Mouse (Mus musculus) regulatory T cell (primary cell): ENCODE measurements around the gene Klc1.

Source experiments
- in situ Hi-C: fragments of 300-600 bp; cut with MboI, MseI; formaldehyde crosslinking; loops from one replicate; pipeline ENCODE4 v1.15.1; 2025; ENCODE audit warnings: high pct_unique_total_duplicates

The Klc1 gene

DNA sequence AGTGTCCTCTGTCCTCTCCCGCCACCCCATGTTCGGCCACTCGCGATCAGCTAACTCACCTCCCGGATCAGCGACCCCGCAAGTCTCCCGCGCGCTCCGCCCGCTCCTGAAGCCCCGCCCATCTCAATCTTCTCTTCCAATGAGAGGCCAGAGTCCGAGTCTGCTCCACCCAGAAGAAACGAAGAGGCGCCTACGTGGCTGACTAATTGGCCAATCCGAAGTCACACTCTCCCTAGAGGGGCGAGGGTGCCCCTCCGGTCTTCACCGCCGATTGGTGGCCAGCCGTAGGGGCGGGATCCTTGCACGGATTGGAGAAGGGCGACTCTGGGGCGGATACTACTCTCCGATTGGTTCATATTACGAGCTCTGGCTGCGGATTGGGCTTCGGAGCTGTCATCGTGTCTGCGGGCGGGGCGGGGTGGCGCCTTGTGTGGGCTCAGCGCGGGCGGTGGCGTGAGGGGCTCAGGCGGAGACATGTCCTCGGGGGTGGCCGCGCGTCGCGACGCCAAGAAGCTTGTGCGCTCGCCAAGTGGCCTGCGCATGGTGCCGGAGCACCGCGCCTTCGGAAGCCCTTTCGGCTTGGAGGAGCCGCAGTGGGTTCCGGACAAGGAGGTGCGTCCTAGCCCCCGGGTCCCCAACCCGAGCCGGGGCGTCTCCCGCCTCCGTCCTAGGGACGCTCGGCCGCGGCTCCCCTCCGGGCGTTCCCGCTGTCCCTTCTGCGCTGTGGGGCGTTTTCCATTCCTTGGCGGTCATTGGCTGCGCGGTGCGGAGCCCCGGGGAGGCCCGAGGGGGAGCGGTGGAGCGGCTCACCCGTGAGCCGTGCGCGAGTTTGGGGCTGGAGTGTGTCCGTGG, 55.3 kb downstream of the Klc1 start, which contains the start of the genes Xrcc3 and Zfyve21:
Gene Xrcc3 (minus strand): TSS at position 108 of the 852 bp plus-strand sequence.
Gene Zfyve21 (plus strand): TSS at position 405 of the 852 bp plus-strand sequence.
- in situ Hi-C loops: no loop called here

DNA sequence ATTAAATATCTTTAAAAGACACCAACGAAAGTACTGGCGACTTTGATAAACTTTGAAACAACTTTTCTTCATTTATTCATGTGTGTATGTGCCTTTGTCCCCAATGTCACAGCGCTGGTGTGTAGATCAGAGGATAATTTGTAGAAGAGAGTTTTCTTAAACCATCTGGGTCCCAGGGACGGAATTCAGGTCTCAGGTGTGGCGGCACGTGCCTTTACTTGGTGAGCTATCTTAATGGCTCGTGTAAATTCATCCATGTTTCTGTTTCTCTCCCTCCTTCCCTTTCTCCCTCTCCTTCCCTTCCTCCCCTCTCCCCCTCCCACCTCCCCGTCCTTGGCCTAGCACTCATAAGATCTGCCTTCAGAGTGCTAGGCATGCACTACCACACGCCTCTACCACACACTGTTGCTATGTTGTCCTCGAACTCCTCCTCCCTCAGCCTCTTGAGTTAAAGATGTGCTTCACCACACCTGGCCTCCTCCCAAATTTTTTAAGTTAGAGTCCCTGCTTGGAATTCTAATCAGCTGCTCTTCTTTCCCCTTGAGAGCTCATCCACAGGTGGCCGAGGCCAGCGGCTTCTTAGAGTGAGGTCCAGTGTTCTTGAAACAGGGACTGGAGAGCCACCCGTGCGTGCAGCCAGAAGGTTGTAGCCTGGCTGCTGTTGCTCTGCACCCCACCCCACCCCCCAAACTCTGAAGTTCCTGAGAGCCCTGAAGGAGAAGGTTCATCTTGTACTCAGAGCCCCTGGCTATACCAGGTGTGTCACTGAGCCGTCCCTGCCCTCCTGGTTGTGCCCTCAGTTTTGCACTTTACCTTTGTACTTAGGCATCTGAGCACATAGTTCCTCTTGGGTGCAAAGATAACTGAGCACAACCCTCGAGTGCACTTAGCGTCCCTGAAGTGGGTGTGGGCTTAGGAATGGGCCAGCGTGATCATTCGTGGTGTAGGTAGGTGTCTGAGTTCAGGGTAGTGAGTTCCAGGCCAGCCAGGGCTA, 56.4 kb downstream of the Klc1 start:
- in situ Hi-C loops: no loop called here

DNA sequence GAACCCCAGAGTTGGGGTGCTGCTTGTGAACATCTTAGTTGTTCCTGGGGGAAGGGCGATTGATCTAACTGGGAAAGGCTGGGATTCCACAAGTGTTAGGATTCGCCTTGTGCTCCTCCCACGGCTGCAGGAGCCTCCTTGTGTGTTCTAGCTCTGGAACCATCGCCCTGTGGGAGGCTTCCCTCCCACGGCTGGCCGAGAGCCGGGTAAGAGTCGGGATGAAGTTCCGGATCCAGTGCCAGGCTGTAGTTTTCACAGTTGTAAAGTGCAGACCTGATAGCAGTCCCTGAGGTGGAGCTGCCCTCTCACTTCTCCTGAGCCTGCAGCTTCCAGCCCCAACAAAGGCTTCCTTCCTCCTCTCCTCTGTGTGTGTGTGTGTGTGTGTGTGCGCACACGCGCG, 57.9 kb downstream of the Klc1 start:
- in situ Hi-C loops: no loop called here

DNA sequence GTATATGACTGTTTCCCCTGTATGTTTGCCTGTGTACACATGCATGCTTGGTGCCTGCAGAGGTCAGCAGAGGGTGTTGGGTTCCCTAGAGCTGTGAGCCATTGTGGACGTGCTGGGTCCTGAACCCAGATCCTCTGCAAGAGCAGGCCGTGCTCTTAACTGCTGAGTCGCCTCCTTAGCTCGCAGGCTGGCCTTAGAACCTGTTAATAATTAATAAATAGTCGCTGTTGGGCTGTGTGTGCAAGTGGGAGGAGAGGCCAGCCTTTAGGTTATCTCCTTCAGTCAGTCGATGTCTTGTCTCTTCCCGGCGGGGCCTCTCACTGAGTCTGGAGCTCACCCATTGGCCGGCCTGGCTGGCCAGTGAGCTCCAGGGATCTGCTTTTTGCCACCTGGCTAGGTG, 58.3 kb downstream of the Klc1 start:
- in situ Hi-C loops: no loop called here

DNA sequence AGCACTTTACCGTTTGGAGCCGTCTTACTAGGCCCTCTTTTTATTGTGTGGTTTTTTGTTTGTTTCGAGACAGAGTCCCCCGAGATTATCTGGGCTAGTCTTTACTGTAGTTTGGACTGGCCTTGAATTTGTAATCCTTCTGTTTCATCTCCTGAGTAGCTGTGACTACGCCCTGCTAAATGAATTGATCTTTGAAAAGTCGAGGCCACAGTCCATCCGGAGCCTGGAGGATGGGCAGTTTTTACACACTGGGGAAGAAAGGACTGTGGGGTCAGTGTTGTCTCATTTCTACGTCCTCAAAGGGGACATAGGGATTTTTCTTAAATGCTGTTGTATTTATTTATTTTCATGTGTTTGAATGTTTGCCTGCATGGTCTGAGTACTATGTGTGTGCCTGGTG, 59.3 kb downstream of the Klc1 start:
- in situ Hi-C loops: no loop called here

DNA sequence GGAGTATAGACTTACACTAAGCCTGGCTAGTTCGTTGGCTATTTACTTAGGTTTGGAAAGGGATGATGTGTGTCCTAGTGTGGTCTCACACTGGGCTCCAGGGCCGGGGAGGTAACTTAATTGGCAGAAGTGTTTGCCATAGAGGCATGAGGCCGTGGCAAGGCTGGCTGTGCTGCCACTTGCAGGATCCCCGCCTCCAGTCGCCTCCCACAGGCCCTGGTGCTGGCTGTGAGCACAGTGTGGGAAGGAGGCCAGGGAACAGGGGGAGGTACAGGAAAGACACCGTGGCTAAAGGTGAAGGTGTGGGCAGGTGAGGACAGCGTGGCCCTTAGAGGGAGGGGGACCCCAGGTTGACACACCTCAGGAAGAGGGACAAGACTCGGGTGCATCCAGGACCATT, 61.3 kb downstream of the Klc1 start:
- in situ Hi-C loops: no loop called here

DNA sequence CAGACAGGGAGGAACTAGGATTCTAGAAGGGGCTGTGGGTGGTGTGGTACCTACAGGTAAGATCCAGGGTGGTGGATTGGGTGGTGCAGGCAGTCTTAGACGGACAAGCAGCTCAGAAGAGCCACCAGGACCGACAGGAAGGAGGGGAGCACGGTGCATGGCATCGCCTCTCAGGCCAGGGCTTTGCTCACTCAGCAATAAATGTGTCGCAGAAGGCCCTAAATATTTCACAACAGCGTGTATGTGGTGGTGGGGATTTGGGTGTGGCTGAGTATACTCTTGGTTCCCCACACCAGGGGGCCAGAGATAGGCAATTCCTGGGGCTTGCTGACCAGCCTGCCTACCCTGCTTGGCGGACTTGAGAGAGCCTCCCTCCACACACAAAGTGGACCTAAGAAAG, 62.1 kb downstream of the Klc1 start:
- in situ Hi-C loops: no loop called here

DNA sequence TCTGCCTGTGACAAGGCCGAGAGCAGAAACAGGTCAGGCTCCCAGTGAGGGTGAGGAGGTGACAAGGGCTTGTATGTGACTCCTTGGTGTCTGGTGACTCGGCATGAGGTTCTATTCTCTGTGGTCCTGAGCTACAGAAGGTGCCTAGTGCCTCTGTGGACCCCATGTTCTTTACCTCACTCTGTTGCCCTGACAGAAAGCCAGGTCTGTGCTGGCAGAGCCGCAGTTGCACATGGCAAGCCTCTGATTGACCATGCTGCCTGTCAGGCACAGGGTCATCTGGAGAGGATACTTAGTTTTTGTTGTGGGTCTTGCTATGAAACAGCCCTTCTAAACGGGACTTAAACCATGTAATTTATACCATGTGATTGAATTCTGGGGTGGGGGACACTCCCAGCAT, 63.3 kb downstream of the Klc1 start:
- in situ Hi-C loops: no loop called here

DNA sequence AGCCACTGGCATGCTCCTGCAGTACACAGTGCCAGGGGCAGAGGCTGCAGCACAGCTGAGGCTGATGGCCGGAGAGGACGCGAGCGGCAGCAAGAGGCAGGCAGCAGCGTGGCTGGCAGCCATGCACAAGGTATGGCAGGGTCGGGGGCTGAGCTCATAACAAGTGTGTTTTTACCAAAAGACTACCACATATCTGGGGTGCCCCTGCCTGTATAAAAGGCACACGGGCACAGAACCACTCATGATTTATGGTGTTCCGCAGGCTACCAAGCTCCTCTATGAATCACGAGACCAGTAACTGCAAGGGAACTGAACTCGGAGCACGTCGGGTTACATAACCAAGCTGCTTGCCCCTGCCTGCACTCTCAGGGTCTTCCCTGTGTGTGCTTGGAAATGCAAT, 68.9 kb downstream of the Klc1 start:
- in situ Hi-C loops: no loop called here

DNA sequence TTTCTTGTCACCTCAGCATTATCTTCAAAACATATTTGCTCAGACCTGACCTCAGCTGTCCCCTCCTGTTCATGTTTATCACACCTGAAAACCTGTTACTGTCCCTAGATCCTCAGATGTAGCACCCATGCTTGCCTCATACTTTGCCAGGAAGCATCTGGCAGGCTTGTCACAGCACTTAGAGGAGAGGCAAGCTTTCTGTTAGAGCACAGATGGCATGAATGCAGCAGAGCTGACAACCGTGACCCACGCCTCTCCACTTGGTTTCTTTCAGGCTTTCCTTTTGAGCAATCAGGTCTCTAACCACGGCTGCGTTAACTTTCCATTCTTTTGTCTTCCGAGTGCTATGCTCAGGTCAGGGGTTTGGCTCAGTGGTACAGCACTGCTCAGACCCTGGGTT, 70.8 kb downstream of the Klc1 start:
- in situ Hi-C loops: no loop called here

DNA sequence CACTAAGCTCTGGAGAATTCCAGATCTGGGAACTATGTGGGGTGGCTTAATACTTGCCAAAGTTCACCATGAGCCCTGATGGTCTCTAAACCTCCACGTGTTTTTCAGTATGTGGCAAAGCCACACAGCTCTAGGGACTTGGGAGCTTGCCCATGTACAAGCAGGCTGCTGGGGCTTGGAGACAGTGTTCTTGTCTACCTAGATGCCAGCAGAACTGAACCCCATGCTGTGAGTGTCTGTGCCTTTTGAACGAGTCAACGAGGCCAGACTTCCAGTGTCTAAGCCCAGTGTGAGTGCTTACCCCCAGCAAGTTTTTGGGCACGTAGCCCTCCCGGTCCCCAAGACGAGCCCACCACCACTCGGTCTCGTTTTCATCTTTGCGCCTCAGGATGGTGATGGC, 71.3 kb downstream of the Klc1 start:
- in situ Hi-C loops: no loop called here

DNA sequence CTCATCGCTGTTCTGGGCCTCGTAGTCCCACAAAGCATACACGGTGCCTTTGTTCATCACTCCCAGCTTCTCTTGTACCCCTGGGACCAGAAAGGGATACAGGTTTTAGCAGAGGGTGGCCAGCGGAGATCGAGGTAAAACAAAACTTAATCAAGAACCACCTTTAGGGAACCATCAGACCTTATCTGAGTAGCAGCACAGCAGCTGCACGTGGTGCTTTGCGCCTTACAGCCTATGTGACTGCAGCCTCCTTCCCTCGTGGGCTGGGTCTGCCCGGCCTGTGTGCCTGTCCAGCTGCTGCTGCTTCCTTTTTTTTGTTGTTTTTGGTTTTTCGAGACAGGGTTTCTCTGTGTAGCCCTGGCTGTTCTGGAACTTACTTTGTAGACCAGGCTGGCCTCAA, 71.7 kb downstream of the Klc1 start:
- in situ Hi-C loops: no loop called here

DNA sequence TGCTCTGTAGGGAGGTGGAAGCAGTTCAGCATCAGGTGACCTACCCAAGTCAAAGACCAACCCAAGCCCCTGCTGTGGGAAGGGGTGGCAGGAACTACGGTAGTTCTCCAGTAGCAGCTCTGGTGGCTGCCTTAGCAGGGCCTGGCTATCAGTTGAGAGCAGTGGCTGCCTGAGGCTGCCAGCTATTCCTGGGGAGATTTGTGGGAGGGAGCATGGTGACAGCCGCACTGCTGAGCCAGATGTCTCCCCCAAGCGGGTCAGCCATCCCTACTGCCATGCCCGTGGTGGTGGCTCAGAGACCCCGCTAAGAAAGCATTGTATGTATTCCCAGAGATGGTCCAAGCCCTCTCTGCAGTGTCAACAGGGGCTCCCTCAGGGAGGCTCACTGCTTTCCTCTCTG, 74.0 kb downstream of the Klc1 start:
- in situ Hi-C loops: no loop called here

DNA sequence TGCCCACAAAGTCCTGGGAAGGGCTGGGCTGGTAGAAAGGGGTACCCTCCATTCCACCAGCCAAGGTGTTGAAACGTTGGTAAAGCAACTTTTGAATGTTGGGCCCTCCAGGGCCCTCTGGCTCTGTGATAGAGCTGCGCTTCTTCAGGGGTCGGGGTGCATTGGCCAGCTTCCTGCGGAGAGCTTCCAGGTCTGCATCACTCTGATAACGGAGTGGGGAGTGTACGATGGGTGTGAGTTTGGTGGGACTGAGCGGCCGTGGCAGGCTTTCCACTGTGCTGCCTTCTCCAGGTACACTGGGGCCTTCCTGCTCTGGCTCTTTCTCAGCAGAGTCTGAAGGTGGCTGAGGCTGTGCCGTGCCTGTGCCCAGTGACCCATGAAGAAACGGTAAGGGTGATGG, 74.8 kb downstream of the Klc1 start:
- in situ Hi-C loops: no loop called here

DNA sequence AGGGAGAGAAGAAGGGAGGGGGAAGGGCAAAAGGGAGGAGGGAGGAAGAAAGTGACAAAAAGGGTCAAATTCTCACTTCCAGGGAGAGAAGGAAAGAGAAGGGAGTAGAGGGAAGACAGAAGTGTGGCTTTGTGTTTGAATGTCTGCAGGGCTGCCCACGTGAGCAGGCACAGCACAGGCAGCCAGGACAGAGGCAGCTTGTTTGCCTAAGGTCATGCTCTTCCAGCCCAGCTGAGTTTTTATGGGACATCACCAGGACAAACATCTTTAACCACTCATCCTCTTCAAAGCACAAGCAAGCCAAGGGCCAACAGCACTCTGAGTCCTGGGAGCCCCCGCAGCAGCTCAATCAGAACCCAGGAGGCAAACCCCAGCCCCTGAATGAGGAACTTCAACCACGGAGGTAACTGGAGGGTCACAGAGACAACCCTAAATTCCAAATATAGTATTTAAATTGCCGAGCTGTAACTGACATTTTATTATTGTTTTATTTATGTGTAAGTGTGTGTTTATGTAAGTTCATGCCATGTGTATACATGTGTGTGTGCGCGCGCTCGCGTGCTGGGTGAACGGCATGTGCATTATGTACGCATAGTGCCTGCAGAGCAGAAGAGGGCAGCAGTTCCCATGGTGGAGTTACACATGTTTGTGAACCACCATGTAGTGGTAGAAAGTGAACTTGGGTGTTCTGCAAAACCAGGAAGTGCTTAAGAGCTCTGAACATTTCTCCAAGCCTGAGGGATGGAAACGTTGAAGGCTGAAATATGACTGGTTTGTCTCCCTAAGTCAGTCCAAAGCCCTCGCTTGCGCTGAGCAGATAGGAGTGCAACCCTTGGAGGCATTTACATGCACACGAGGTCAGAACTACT, 84.2 kb downstream of the Klc1 start:
- in situ Hi-C loops: no loop called here

DNA sequence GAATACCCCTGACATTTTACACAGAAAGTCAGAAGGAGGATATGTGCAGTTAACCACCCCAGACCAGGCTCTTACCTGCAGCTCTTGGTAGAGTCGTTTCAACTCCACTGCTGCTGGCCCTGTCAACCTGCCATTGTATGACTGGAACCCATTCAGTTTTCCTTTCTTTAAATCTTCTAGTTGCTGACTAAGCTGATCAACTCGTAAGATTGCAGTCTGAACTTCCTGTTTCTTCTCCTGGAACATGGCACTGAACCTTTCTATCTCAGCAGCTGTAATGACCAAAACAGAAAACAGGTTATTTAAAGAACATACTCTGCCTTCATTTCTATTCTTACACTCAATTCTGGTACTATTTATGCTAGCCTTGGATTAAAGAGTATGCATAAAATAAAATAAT, 84.8 kb downstream of the Klc1 start:
- in situ Hi-C loops: no loop called here

DNA sequence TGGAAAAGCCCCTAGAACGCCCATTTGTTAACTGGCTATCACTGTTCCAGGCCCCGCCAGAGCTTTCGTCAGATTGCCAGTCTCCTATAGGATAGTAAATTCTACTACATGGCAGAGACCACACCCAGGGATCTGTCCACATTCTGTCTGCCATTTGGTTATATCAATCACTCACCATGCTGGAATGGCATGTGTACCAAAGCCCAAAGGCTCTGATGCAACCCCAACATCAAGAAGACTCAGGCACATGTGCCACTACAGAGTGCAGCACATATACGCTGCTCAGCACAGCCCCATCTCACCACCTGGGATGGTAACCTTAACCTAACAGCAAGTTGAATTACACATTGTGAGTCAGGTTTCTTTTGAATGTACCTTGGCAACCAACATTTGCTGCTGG, 87.3 kb downstream of the Klc1 start:
- in situ Hi-C loops: no loop called here

DNA sequence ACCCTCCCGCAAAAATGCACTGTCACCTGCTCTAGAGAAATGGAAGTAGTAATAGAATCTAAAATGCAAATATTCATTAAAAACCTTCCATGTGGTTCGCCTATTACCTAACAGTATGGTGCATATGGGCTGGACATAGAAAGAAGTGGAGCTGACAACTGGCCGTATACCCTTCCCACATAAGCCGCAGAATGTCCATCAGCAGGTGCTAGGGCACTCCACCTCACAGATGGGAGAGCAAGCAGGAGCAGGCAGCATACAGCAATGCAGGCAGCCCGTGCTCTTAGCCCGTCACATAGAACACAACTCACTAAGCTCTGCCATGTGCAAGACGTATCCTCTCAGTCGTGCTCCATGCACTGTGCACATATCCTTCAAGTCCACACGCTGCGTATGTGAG, 88.2 kb downstream of the Klc1 start:
- in situ Hi-C loops: no loop called here

DNA sequence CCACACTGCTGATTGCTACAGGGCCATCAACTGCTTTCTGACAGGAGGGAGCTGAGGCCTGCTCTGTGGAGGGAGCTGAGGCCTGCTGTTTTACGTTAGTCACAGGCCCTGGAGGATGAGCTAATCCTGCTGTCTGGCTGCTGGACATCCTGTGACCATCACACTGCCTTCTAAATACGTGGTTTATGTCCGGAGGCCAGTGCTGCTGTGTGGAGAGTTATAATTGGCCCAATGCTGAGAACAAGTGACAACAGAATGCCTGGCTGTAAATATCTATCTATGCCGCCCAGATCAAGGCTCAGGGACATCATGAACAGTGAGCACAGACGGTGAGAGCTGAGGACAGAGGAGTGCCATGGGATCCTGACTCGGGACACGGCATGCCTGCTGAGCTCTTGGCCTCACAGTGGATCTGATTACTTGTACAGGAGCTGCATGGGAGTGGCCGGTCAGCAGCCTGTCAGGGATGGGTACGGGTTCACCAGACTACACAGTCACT, 89.7 kb downstream of the Klc1 start:
- in situ Hi-C loops: no loop called here

DNA sequence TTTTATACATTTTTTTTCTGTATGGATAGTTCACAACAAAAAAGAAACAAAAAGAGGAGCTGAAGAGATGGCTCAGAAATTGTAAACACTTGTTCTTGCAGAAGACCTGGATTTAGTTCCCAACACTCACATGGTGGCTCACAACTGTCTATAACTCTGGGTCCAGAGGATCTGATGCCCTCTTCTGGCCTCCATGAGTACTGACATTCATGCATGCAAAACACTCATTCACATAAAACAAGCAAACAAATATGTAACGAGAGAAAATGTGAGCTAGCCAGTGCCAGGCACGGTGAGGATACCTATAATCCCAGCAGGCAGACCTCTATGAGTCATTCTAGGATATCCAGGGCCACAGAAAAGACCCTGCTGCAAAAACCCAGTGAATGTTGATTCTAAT, 92.6 kb downstream of the Klc1 start:
- in situ Hi-C loops: no loop called here

DNA sequence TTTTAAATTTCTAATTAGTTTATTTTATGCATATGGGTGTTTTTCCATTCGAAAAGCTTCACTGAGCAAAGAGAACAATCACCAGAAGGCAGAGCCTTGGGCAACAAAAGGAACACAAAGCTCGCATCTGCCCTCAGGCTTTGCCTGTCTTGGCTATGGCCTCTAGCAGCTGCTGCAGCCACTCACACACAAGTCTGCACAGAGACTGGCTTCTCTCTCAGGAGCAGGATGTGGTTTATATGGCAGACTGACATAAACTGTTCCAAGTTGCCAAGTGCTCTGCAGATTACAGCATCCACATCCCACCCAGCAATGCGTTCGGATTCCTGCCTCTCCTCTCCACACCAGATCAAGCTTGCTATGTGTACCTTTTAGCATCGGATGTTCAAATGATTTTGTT, 93.1 kb downstream of the Klc1 start:
- in situ Hi-C loops: no loop called here
